Mouse (Mus musculus) limb, embryonic 10.5 days (tissue): Measurements from ENCODE around the gene Tmem117. TPM values are rescaled to one million over a fixed set of nuclear protein-coding genes. Genes with fewer than 3 reads are reported as not detected.

Source experiments
- DNase-seq: peaks from one replicate; pipeline ENCODE4 v3.0.0-alpha.2; 2017; ENCODE audit warnings: low spot score
- H3K27ac ChIP-seq: fragments of 300-500 bp; sonication (generic); 2 replicates; pipeline ENCODE4 v1.5.1; 2016; ENCODE audit warnings: mild to moderate bottlenecking
- H3K27me3 ChIP-seq: fragments of 300-500 bp; sonication (generic); 2 replicates; pipeline ENCODE4 v1.6.1; 2016; ENCODE audit warnings: low read depth, mild to moderate bottlenecking; ENCODE audit not compliant: poor library complexity, severe bottlenecking
- H3K36me3 ChIP-seq: fragments of 300-500 bp; sonication (generic); 2 replicates; pipeline ENCODE4 v1.6.1; 2016; ENCODE audit warnings: mild to moderate bottlenecking, moderate library complexity
- H3K4me1 ChIP-seq: fragments of 300-500 bp; sonication (generic); 2 replicates; pipeline ENCODE4 v1.6.1; 2016
- H3K4me3 ChIP-seq: fragments of 300-500 bp; sonication (generic); 2 replicates; pipeline ENCODE4 v1.5.1; 2016; ENCODE audit warnings: mild to moderate bottlenecking, moderate library complexity
- H3K9me3 ChIP-seq: fragments of 300-500 bp; sonication (generic); replicated peaks from 2 replicates; pipeline ENCODE4 v1.6.1; 2016; ENCODE audit warnings: mild to moderate bottlenecking
- WGBS: fragments of 180-500 bp; shearing (Covaris S2); methylation state at CpG from one replicate; pipeline ENCODE4 v1.1.7; 2016; 5-methylcytosine and 5-hydroxymethylcytosine counted together
- polyA plus RNA-seq: library from polyadenylated mRNA; unstranded; fragments of >200 nt; fragmentation: Nextera tagmentation; extraction: Ambion mirVana; gene quantifications from 2 replicates; pipeline ENCODE4 v1.2.1, GENCODE M21; 2016

The Tmem117 gene
- polyA plus RNA-seq, 1 experiment from 2014 or later, result 0.99 TPM

DNA sequence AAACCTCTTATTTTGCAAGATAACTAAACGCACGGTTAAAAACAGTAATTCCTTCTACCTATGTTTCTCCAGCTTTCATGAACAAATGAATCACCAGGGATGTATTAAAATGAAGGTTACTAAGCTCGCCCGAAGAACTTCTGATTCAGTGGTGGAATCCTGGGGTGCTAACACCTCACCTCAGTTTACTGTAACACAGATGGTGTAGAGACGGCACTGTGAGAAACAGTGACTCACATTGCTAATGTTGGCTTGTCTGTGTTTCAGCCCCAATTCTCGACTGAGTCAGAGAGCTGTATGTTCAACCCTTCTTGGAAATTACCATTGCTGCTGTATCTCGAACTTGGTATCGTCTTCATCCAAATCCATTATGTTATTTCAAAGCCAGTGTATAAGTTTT is 21.3 kb upstream of the Tmem117 start:
- Histone ChIP-seq H3K9me3 (no peaks in the 10 kb centered on the region), H3K4me3 (no peak overlapping the region), H3K27me3 (no peaks in the 10 kb centered on the region), H3K27ac (no peak overlapping the region), H3K36me3 (no peaks in the 10 kb centered on the region), H3K4me1 (no peaks in the 10 kb centered on the region)
- DNase-seq, result no peak
- 93% methylated on average over 8 of the region's 8 CpGs for WGBS

DNA sequence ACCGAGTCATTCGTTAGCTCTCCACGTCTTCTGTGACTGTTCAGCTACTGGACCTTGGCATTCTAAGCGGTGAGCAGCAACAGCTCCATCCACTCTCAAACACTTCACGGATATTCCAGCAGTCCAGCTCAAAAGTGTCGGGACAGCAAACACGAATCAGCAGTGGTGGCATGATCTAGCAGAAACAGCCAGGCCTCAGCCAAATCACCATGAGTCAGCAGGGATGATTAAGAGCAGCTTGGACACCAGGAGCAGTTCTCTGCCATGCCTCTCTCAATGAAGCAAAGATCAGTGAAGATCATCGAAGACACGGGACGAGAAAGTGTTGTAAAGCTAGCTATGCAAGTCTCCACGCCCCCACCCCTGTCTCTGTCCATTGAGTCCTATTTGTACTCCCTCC is 13.0 kb upstream of the Tmem117 start:
- no peaks in the 10 kb centered on the region for H3K4me1 ChIP-seq
- WGBS, result 94% methylated on average over 11 of the region's 11 CpGs
- H3K4me3 ChIP-seq, result no peak overlapping the region
- no peak overlapping the region for H3K27ac ChIP-seq
- no peaks in the 10 kb centered on the region for H3K36me3 ChIP-seq
- no peaks in the 10 kb centered on the region for H3K27me3 ChIP-seq
- no peaks in the 10 kb centered on the region for H3K9me3 ChIP-seq
- DNase-seq, result no peak

- no peaks in the 10 kb centered on the region for H3K36me3 ChIP-seq
- no peaks in the 10 kb centered on the region for H3K4me1 ChIP-seq
- no peak overlapping the region for H3K27ac ChIP-seq
- H3K9me3 ChIP-seq, result no peaks in the 10 kb centered on the region
- no peaks in the 10 kb centered on the region for H3K27me3 ChIP-seq
- no peak overlapping the region for H3K4me3 ChIP-seq
- DNase-seq, result no peak
Measured at GRCm38 (mm10) chr15:94620909-94621308, 8.1 kb upstream of the Tmem117 start.

DNA sequence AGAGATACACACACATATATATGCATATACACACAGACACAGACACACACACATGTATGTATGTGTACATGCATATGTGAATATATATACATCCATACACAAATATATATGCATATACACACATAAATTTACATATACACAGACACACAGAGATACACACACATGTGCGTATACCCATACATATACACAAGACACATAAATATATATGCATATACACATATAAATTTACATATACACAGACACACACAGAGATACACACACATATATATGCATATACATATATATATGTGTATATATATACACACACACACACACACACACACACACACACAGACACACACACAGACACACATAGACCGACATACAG is 586 bp upstream of the Tmem117 start:
- H3K9me3 ChIP-seq, result no peaks in the 10 kb centered on the region
- no peaks in the 10 kb centered on the region for H3K36me3 ChIP-seq
- H3K4me1 ChIP-seq, result peaks cover 5% of the 10 kb centered on the region; the same call in 1 of the 2 replicates
- peaks cover 33% of the 10 kb centered on the region for H3K27me3 ChIP-seq
- peak overlapping the region; percentile 81 for H3K4me3 ChIP-seq
- peak overlapping the region; percentile 87; the same call in 1 of the 2 replicates for H3K27ac ChIP-seq
- WGBS, result 49% methylated on average over 2 of the region's 2 CpGs
- DNase-seq, result no peak

GRCm38 (mm10) chr15:94630553-94630952 is 1.5 kb downstream of the Tmem117 start:
- 80% methylated on average over 4 of the region's 4 CpGs for WGBS
- H3K4me3 ChIP-seq, result no peak overlapping the region
- no peak for DNase-seq
- H3K9me3 ChIP-seq, result no peaks in the 10 kb centered on the region
- H3K27ac ChIP-seq, result no peak overlapping the region
- peaks cover 33% of the 10 kb centered on the region for H3K27me3 ChIP-seq
- no peaks in the 10 kb centered on the region for H3K36me3 ChIP-seq
- peaks cover 5% of the 10 kb centered on the region; the same call in 1 of the 2 replicates for H3K4me1 ChIP-seq

GRCm38 (mm10) chr15:94634524-94634923 is 5.5 kb downstream of the Tmem117 start:
- DNase-seq, result no peak
- Histone ChIP-seq H3K27ac (no peak overlapping the region), H3K27me3 (peaks cover 16% of the 10 kb centered on the region), H3K9me3 (no peaks in the 10 kb centered on the region), H3K4me3 (no peak overlapping the region), H3K36me3 (no peaks in the 10 kb centered on the region), H3K4me1 (no peaks in the 10 kb centered on the region)
- whole genome bisulfite sequencing, result 83% methylated on average over 11 of the region's 11 CpGs

DNA sequence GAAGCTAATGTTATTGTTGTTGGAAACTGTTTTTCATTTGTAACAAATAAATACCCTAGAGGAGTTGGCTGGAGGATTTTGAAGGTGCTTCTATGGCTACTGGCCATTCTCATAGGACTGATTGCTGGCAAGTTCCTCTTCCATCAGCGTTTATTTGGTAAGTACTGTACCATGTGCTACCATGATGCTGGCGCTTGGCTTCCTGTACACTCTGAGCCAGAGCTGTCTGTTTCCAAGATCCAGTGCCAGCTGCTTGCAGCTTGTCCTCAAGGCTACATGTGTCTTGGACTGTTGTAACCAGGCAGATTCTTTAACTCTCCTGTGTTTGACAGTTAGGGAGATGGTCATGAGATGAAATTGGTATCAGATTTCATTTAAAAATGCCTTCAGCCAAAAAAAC is 9.2 kb downstream of the Tmem117 start:
- no peaks in the 10 kb centered on the region for H3K4me1 ChIP-seq
- no peak overlapping the region for H3K27ac ChIP-seq
- no peak for DNase-seq
- H3K9me3 ChIP-seq, result no peaks in the 10 kb centered on the region
- no peaks in the 10 kb centered on the region for H3K27me3 ChIP-seq
- WGBS, result 93% methylated on average over 2 of the region's 2 CpGs
- H3K4me3 ChIP-seq, result no peak overlapping the region
- no peaks in the 10 kb centered on the region for H3K36me3 ChIP-seq

- no peak for DNase-seq
- no peaks in the 10 kb centered on the region for H3K27me3 ChIP-seq
- no peaks in the 10 kb centered on the region for H3K36me3 ChIP-seq
- H3K4me3 ChIP-seq, result no peak overlapping the region
- no peaks in the 10 kb centered on the region for H3K4me1 ChIP-seq
- 80% methylated on average over 2 of the region's 2 CpGs for WGBS
- no peak overlapping the region for H3K27ac ChIP-seq
- H3K9me3 ChIP-seq, result no peaks in the 10 kb centered on the region
Measured at GRCm38 (mm10) chr15:94639126-94639525, 10.1 kb downstream of the Tmem117 start.

DNA sequence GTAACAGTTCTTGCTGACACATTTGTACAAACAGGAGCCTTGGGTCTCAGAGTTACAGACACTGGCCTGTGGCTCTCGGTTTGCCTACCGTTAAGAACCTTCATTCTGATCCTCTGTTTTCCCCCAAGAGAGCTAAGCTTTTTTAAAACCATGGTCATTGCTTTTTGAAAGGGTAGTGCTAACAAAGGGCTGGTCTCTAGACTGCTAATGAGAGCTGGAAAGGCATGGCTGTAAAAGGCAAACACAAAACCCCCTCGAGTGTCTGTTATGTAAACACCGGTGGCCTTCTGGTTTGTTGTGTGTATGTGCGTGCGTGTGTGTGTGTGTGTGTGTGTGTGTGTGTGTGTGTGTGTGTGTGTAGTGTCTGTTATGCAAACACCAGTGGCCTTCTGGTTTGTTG is 17.0 kb downstream of the Tmem117 start:
- Histone ChIP-seq H3K4me1 (no peaks in the 10 kb centered on the region; the same call in 1 of the 2 replicates), H3K27ac (no peak overlapping the region), H3K27me3 (no peaks in the 10 kb centered on the region), H3K9me3 (no peaks in the 10 kb centered on the region), H3K4me3 (no peak overlapping the region), H3K36me3 (no peaks in the 10 kb centered on the region)
- no peak for DNase-seq
- WGBS, result 62% methylated on average over 6 of the region's 6 CpGs

GRCm38 (mm10) chr15:94648430-94648829 is 19.4 kb downstream of the Tmem117 start:
- 0 out of 2 replicates have a peak, but pooled peaks cover 3% of the 10 kb centered on the region for H3K27me3 ChIP-seq
- no peaks in the 10 kb centered on the region for H3K9me3 ChIP-seq
- H3K36me3 ChIP-seq, result no peaks in the 10 kb centered on the region
- H3K4me1 ChIP-seq, result no peaks in the 10 kb centered on the region; the same call in 1 of the 2 replicates
- no peak overlapping the region for H3K4me3 ChIP-seq
- no peak for DNase-seq
- H3K27ac ChIP-seq, result no peak overlapping the region
- WGBS, result 79% methylated on average over 8 of the region's 8 CpGs

GRCm38 (mm10) chr15:94649071-94649765 is 20.2 kb downstream of the Tmem117 start:
- Histone ChIP-seq H3K36me3 (no peaks in the 10 kb centered on the region), H3K27ac (no peak overlapping the region), H3K4me3 (no peak overlapping the region), H3K27me3 (0 out of 2 replicates have a peak, but pooled peaks cover 3% of the 10 kb centered on the region), H3K9me3 (no peaks in the 10 kb centered on the region), H3K4me1 (no peaks in the 10 kb centered on the region; the same call in 1 of the 2 replicates)
- no peak for DNase-seq
- WGBS, result 74% methylated on average over 17 of the region's 17 CpGs

DNA sequence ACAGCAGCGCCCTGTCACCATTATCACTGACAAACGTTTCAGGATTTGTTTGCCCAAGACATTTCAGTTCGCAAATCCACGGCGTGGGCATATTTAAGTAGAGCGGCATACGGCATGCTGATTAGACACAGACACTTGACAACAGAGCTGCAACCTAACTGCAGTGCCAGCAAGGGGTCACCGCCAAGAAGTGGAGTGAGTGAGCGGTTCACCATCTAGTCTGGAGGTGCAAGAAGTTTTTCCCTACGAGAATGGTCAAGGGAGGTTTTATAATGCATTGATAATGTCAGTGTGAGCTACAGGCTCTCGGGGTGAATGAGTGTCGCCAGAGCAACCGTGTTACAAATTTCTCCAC is 20.7 kb downstream of the Tmem117 start:
- Histone ChIP-seq H3K27ac (no peak overlapping the region), H3K36me3 (no peaks in the 10 kb centered on the region), H3K9me3 (no peaks in the 10 kb centered on the region), H3K27me3 (0 out of 2 replicates have a peak, but pooled peaks cover 3% of the 10 kb centered on the region), H3K4me3 (no peak overlapping the region), H3K4me1 (no peaks in the 10 kb centered on the region; the same call in 1 of the 2 replicates)
- DNase-seq, result no peak
- 78% methylated on average over 13 of the region's 13 CpGs for WGBS

DNA sequence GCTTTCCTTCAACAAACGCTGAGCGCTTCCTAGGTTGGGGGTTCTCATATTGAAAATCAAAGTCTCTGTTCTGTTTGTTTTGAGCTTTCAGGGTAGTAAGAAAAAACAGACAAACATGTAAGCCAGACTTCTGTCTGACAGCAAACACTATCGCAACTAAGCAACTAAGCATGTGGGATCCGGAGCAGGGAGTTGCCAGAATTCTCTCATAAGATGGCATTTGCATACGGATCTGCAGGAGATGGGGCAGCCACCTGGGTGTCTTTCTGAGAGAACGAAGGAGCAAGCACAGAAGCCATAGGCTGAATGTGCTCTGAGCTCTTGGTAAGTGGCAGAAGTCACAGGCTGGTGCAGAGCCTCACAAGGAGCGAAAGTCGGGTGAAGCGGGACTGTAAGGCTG is 22.3 kb downstream of the Tmem117 start:
- 79% methylated on average over 9 of the region's 9 CpGs for WGBS
- H3K27me3 ChIP-seq, result 0 out of 2 replicates have a peak, but pooled peaks cover 3% of the 10 kb centered on the region

More for the DNA sequence above, 22.3 kb downstream of the Tmem117 start:
- H3K27ac ChIP-seq, result no peak overlapping the region
- H3K4me3 ChIP-seq, result no peak overlapping the region
- H3K9me3 ChIP-seq, result no peaks in the 10 kb centered on the region
- H3K4me1 ChIP-seq, result no peaks in the 10 kb centered on the region; the same call in 1 of the 2 replicates
- no peaks in the 10 kb centered on the region for H3K36me3 ChIP-seq
- no peak for DNase-seq
